In genomic region chr15:83071752-83072151, GRCm38 (mm10) we compare ENCODE assay signal across 17 mouse cellular contexts. TPM values are rescaled to one million over a fixed set of nuclear protein-coding genes. Genes with fewer than 3 reads are reported as not detected.
DNase-seq lines count a peak whose midpoint lies in the region; ATAC-seq and TF ChIP-seq lines count a peak whose summit lies in the region.
"Had no signal": no experiment of that assay in that cellular context is flagged by ENCODE, and none has a peak within 500 bp of the region (broad histone marks: within the 10 kb centered on the region; RNA-seq: fewer than 3 reads in every experiment).

No protein-coding gene starts in this region.

- WGBS in intestine, postnatal 0 days = 84% methylated on average over 5 of the region's 5 CpGs
- 85% methylated on average over 5 of the region's 5 CpGs for WGBS in intestine, embryonic 15.5 days
- WGBS in midbrain, postnatal 0 days = 89% methylated on average over 5 of the region's 5 CpGs
- 91% methylated on average over 5 of the region's 5 CpGs for WGBS in midbrain, embryonic 10.5 days

- H3K9ac ChIP-seq in intestine, postnatal 0 days (ENCODE audit: low read depth, low read length) = no peak overlapping the region
- no peak overlapping the region for H3K9ac ChIP-seq in intestine, embryonic 15.5 days
- H3K9ac ChIP-seq in midbrain, postnatal 0 days (replicated peaks; ENCODE audit: low read length, poor library complexity, severe bottlenecking) = no peak overlapping the region
- H3K9ac ChIP-seq: embryonic facial prominence, embryonic 15.5 days; heart, embryonic 15.5 days; hindbrain, embryonic 14.5 days; neural tube, embryonic 13.5 days had no signal

- H3K27ac ChIP-seq in intestine, postnatal 0 days (ENCODE audit: low read depth, low read length) = no peak overlapping the region
- H3K27ac ChIP-seq in intestine, embryonic 15.5 days = no peak overlapping the region
- H3K27ac ChIP-seq in midbrain, postnatal 0 days (ENCODE audit: low read depth, low read length) = no peak overlapping the region
- no peak overlapping the region for H3K27ac ChIP-seq in midbrain, embryonic 10.5 days (replicated peaks)
- H3K27ac ChIP-seq: embryonic facial prominence, embryonic 15.5 days; hindbrain, embryonic 14.5 days; neural tube, embryonic 13.5 days had no signal

- no peak for DNase-seq in midbrain, postnatal 0 days (ENCODE audit: low spot score)
- no peak for DNase-seq in midbrain, embryonic 10.5 days (ENCODE audit: low spot score)
- no peak for DNase-seq in G1E (ENCODE audit: low spot score)
- DNase-seq in gastrocnemius, postnatal 25 days = no peak
- no peak for DNase-seq in urinary bladder, adult 18-20 months (ENCODE audit: low spot score in 2 of 2)
- DNase-seq: adrenal gland, postnatal 10 days; cerebellum, adult 8-10 months; heart, adult 11 months; kidney, adult 18-20 months; kidney, postnatal 36 days; thymus, postnatal 36 days had no signal

- no peaks in the 10 kb centered on the region for H3K4me1 ChIP-seq in intestine, postnatal 0 days (replicated peaks; ENCODE audit: control insufficient read depth, insufficient read depth, low read length)
- peaks cover 2% of the 10 kb centered on the region; the same call in 1 of the 2 replicates for H3K4me1 ChIP-seq in intestine, embryonic 15.5 days (replicated peaks)
- H3K4me1 ChIP-seq in midbrain, postnatal 0 days (ENCODE audit: insufficient read depth, low read length) = no peaks in the 10 kb centered on the region
- H3K4me1 ChIP-seq in midbrain, embryonic 10.5 days = peaks cover 11% of the 10 kb centered on the region
- no peaks in the 10 kb centered on the region for H3K4me1 ChIP-seq in G1E (ENCODE audit: insufficient read depth, low read depth, low read length)
- H3K4me1 ChIP-seq: embryonic facial prominence, embryonic 15.5 days; neural tube, embryonic 13.5 days had no signal

- no peak overlapping the region for H3K4me2 ChIP-seq in intestine, postnatal 0 days (replicated peaks; ENCODE audit: low read depth)
- no peak overlapping the region for H3K4me2 ChIP-seq in intestine, embryonic 15.5 days (replicated peaks)
- no peak overlapping the region for H3K4me2 ChIP-seq in midbrain, postnatal 0 days (ENCODE audit: low read depth, low read length, poor library complexity, severe bottlenecking)
- H3K4me2 ChIP-seq: embryonic facial prominence, embryonic 15.5 days; heart, embryonic 15.5 days; hindbrain, embryonic 14.5 days; neural tube, embryonic 13.5 days had no signal

- no peaks in the 10 kb centered on the region for H3K36me3 ChIP-seq in intestine, postnatal 0 days (ENCODE audit: control insufficient read depth, insufficient read depth)
- H3K36me3 ChIP-seq in intestine, embryonic 15.5 days = no peaks in the 10 kb centered on the region
- no peaks in the 10 kb centered on the region for H3K36me3 ChIP-seq in midbrain, postnatal 0 days (ENCODE audit: insufficient read depth, low read length)
- H3K36me3 ChIP-seq in midbrain, embryonic 10.5 days = no peaks in the 10 kb centered on the region
- H3K36me3 ChIP-seq in G1E (replicated peaks) = no peaks in the 10 kb centered on the region
- H3K36me3 ChIP-seq: embryonic facial prominence, embryonic 15.5 days; heart, embryonic 15.5 days; neural tube, embryonic 13.5 days had no signal

- TF ChIP-seq CTCF in intestine, postnatal 0 days (IDR thresholded peaks at IDR 0.05; ENCODE audit: low read depth) = peak; percentile 52
- TF ChIP-seq CTCF in midbrain, postnatal 0 days (IDR thresholded peaks at IDR 0.05) = peak; percentile 58
- TF ChIP-seq CTCF in G1E (IDR thresholded peaks at IDR 0.05; ENCODE audit: low read depth, low read length) = 0 out of 2 replicates have a peak, but pooled peaks have one; percentile 6

- H3K4me3 ChIP-seq in intestine, postnatal 0 days (ENCODE audit: low read depth, low read length) = no peak overlapping the region
- H3K4me3 ChIP-seq in intestine, embryonic 15.5 days (replicated peaks) = no peak overlapping the region
- H3K4me3 ChIP-seq in midbrain, postnatal 0 days (ENCODE audit: low read depth, low read length) = no peak overlapping the region
- H3K4me3 ChIP-seq in midbrain, embryonic 10.5 days = no peak overlapping the region
- no peak overlapping the region for H3K4me3 ChIP-seq in G1E (ENCODE audit: low read depth, low read length)
- H3K4me3 ChIP-seq: embryonic facial prominence, embryonic 15.5 days; heart, embryonic 15.5 days; neural tube, embryonic 13.5 days had no signal

- H3K27me3 ChIP-seq in intestine, postnatal 0 days (replicated peaks; ENCODE audit: control insufficient read depth, insufficient read depth, low read length) = no peaks in the 10 kb centered on the region
- H3K27me3 ChIP-seq in intestine, embryonic 15.5 days (replicated peaks) = 0 out of 2 replicates have a peak, but pooled peaks cover 6% of the 10 kb centered on the region
- H3K27me3 ChIP-seq in midbrain, postnatal 0 days (ENCODE audit: insufficient read depth, low read length) = no peaks in the 10 kb centered on the region
- no peaks in the 10 kb centered on the region for H3K27me3 ChIP-seq in midbrain, embryonic 10.5 days (ENCODE audit: low read depth, poor library complexity, severe bottlenecking)
- peaks cover 13% of the 10 kb centered on the region for H3K27me3 ChIP-seq in G1E (ENCODE audit: insufficient read depth, low read length)
- H3K27me3 ChIP-seq: embryonic facial prominence, embryonic 15.5 days; heart, embryonic 15.5 days had no signal

- no peaks in the 10 kb centered on the region for H3K9me3 ChIP-seq in intestine, postnatal 0 days (ENCODE audit: control insufficient read depth)
- no peaks in the 10 kb centered on the region for H3K9me3 ChIP-seq in intestine, embryonic 15.5 days
- H3K9me3 ChIP-seq in midbrain, postnatal 0 days (ENCODE audit: low read length) = no peaks in the 10 kb centered on the region
- 0 out of 2 replicates have a peak, but pooled peaks cover 3% of the 10 kb centered on the region for H3K9me3 ChIP-seq in midbrain, embryonic 10.5 days (replicated peaks)
- no peaks in the 10 kb centered on the region for H3K9me3 ChIP-seq in G1E (replicated peaks)
- H3K9me3 ChIP-seq: embryonic facial prominence, embryonic 15.5 days; heart, embryonic 15.5 days; neural tube, embryonic 13.5 days had no signal

- ATAC-seq in intestine, postnatal 0 days = no peak
- no peak for ATAC-seq in intestine, embryonic 15.5 days
- ATAC-seq in midbrain, postnatal 0 days (ENCODE audit: low FRiP score) = no peak
- ATAC-seq in G1E (ENCODE audit: extremely low read depth, insufficient number of reproducible peaks, low FRiP score, poor library complexity, severe bottlenecking) = no peak

RNA-seq across cellular contexts. Expression of gene Serhl, which starts 17.6 kb away (rescaled TPM):
- 58.5 and 65.6 TPM in 2 replicates for polyA plus RNA-seq in intestine, postnatal 0 days (2015; fragmentation: Nextera tagmentation; extraction: Ambion mirVana)
- polyA plus RNA-seq in intestine, embryonic 15.5 days (2015; fragmentation: Nextera tagmentation; extraction: Ambion mirVana) = 56.3 and 61.7 TPM in 2 replicates
- 4.2 and 6.7 TPM in 2 replicates for total RNA-seq in midbrain, postnatal 0 days (2014; rRNA removed)
- polyA plus RNA-seq in midbrain, postnatal 0 days (2015; fragmentation: Nextera tagmentation; extraction: Ambion mirVana) = 38.5 and 40.0 TPM in 2 replicates
- polyA plus RNA-seq in midbrain, embryonic 10.5 days (2016; fragmentation: Nextera tagmentation; extraction: Ambion mirVana) = 54.2 and 56.0 TPM in 2 replicates
- 25.4 and 40.5 TPM in 2 replicates for total RNA-seq in G1E (2014; fragmentation: Nextera tagmentation)
- 29.5 and 32.7 TPM in 2 replicates for total RNA-seq in G1E (2017)
- polyA plus RNA-seq in G1E (2012) = 2.3 and 3.1 TPM in 2 replicates
- 10 to 100 TPM; 27.0 to 28.4 TPM for total RNA-seq in gastrocnemius, postnatal 25 days (2021)

RNA-seq across cellular contexts. Expression of gene Nfam1, which starts 38.6 kb away (rescaled TPM):
- polyA plus RNA-seq in intestine, postnatal 0 days (2015; fragmentation: Nextera tagmentation; extraction: Ambion mirVana) = 1.1 and 1.2 TPM in 2 replicates
- 3.7 and 3.8 TPM in 2 replicates for polyA plus RNA-seq in intestine, embryonic 15.5 days (2015; fragmentation: Nextera tagmentation; extraction: Ambion mirVana)
- total RNA-seq in midbrain, postnatal 0 days (2014; rRNA removed) = 3.3 and 4.1 TPM in 2 replicates
- 1.9 and 2.6 TPM in 2 replicates for polyA plus RNA-seq in midbrain, postnatal 0 days (2015; fragmentation: Nextera tagmentation; extraction: Ambion mirVana)
- 4.3 and 4.6 TPM in 2 replicates for polyA plus RNA-seq in midbrain, embryonic 10.5 days (2016; fragmentation: Nextera tagmentation; extraction: Ambion mirVana)
- total RNA-seq in G1E (2014; fragmentation: Nextera tagmentation) (not detected in 2 replicates), G1E (2017) (0.60 and 0.81 TPM in 2 replicates)
- 0.03 and 0.09 TPM in 2 replicates for polyA plus RNA-seq in G1E (2012)
- 1 to 10 TPM in 1 of 2 experiments, under 1 TPM in 1; 0.69 to 1.3 TPM for total RNA-seq in gastrocnemius, postnatal 25 days (2021)

RNA-seq across cellular contexts. Expression of gene Rrp7a, which starts 50.8 kb away (rescaled TPM):
- polyA plus RNA-seq in intestine, postnatal 0 days (2015; fragmentation: Nextera tagmentation; extraction: Ambion mirVana) = 32.1 and 32.7 TPM in 2 replicates
- polyA plus RNA-seq in intestine, embryonic 15.5 days (2015; fragmentation: Nextera tagmentation; extraction: Ambion mirVana) = 64.0 and 66.7 TPM in 2 replicates
- 171 and 228 TPM in 2 replicates for total RNA-seq in midbrain, postnatal 0 days (2014; rRNA removed)
- 92.7 and 95.2 TPM in 2 replicates for polyA plus RNA-seq in midbrain, postnatal 0 days (2015; fragmentation: Nextera tagmentation; extraction: Ambion mirVana)
- polyA plus RNA-seq in midbrain, embryonic 10.5 days (2016; fragmentation: Nextera tagmentation; extraction: Ambion mirVana) = 88.1 and 91.4 TPM in 2 replicates
- total RNA-seq in G1E (2014; fragmentation: Nextera tagmentation) = 34.0 and 53.7 TPM in 2 replicates
- total RNA-seq in G1E (2017) = 73.2 and 89.2 TPM in 2 replicates
- 56.2 and 126 TPM in 2 replicates for polyA plus RNA-seq in G1E (2012)
- 10 to 100 TPM; 41.8 to 42.8 TPM for total RNA-seq in gastrocnemius, postnatal 25 days (2021)

Comparison
In these comparisons a context has a peak if more than half of its experiments do, and no peak if none do; other contexts are left out.
1. CTCF ChIP-seq: peak in every context shown above with its lines; median percentile 58 in midbrain, postnatal 0 days; 52 in intestine, postnatal 0 days; 6 in G1E.